Mouse (Mus musculus) limb, embryonic 11.5 days (tissue): ENCODE data around the gene Pigk. TPM values are rescaled to one million over a fixed set of nuclear protein-coding genes. Genes with fewer than 3 reads are reported as not detected.
"Not testable (repeated sequence)": the region's sequence is repeated elsewhere in the genome, so short reads cannot be mapped to it uniquely, and the experiment has no call there.

Experiments used
- ATAC-seq: fragments of 200-750 bp; cut with Nextera tagmentation; 2 replicates; pipeline ENCODE4 v1.8.0; 2017; ENCODE audit warnings: low read depth; ENCODE audit not compliant: insufficient number of reproducible peaks, low FRiP score, low TSS enrichment
- DNase-seq: peaks from one replicate; pipeline ENCODE4 v3.0.0-alpha.2; 2015; ENCODE audit warnings: low spot score
- H3K27ac ChIP-seq: fragments of 300-500 bp; sonication (generic); replicated peaks from 2 replicates; pipeline ENCODE4 v1.5.1; 2014; ENCODE audit warnings: low read depth, mild to moderate bottlenecking, low read length
- H3K27me3 ChIP-seq: fragments of 300-500 bp; sonication (generic); 2 replicates; pipeline ENCODE4 v1.6.1; 2014; ENCODE audit warnings: mild to moderate bottlenecking, low read length, mixed read lengths; ENCODE audit not compliant: control insufficient read depth, insufficient read depth
- H3K36me3 ChIP-seq: fragments of 300-500 bp; sonication (generic); 2 replicates; pipeline ENCODE4 v1.6.1; 2014; ENCODE audit warnings: mild to moderate bottlenecking, low read length, moderate library complexity, mixed read lengths; ENCODE audit not compliant: control insufficient read depth, insufficient read depth
- H3K4me1 ChIP-seq: fragments of 300-500 bp; sonication (generic); 2 replicates; pipeline ENCODE4 v1.6.1; 2014; ENCODE audit warnings: low read length, mixed read lengths; ENCODE audit not compliant: control insufficient read depth, insufficient read depth
- H3K4me2 ChIP-seq: fragments of 300-500 bp; sonication (generic); 2 replicates; pipeline ENCODE4 v1.6.1; 2014; ENCODE audit warnings: low read depth, mild to moderate bottlenecking, moderate library complexity; ENCODE audit not compliant: severe bottlenecking
- H3K4me3 ChIP-seq: fragments of 300-500 bp; sonication (generic); 2 replicates; pipeline ENCODE4 v1.5.1; 2014; ENCODE audit warnings: low read depth, low read length
- H3K9ac ChIP-seq: fragments of 300-500 bp; sonication (generic); 2 replicates; pipeline ENCODE4 v1.6.1; 2014; ENCODE audit warnings: mild to moderate bottlenecking, low read length
- H3K9me3 ChIP-seq: fragments of 300-500 bp; sonication (generic); 2 replicates; pipeline ENCODE4 v1.6.1; 2016; ENCODE audit warnings: low read length; ENCODE audit not compliant: control insufficient read depth
- WGBS: fragments of 180-500 bp; shearing (Covaris S2); extraction: QIAGEN DNeasy Blood & Tissue Kit; methylation state at CpG from one replicate; pipeline ENCODE4 v1.1.7; 2014; 5-methylcytosine and 5-hydroxymethylcytosine counted together
- polyA plus RNA-seq: library from polyadenylated mRNA; unstranded; fragments of >200 nt; fragmentation: Nextera tagmentation; extraction: Ambion mirVana; gene quantifications from 2 replicates; pipeline ENCODE4 v1.2.1, GENCODE M21; 2014

Pigk gene
- polyA plus RNA-seq, 1 experiment from 2014 or later, result 45.3 TPM

- Histone ChIP-seq H3K9ac (no peak overlapping the region), H3K9me3 (no peaks in the 10 kb centered on the region), H3K4me2 (no peak overlapping the region), H3K27me3 (no peaks in the 10 kb centered on the region), H3K36me3 (no peaks in the 10 kb centered on the region), H3K4me3 (no peak overlapping the region), H3K27ac (no peak overlapping the region), H3K4me1 (no peaks in the 10 kb centered on the region)
- DNase-seq (no peak), ATAC-seq (no peak)
- WGBS, result 91% methylated on average over 9 of the region's 9 CpGs
Measured at GRCm38 (mm10) chr3:152689105-152689504, 24.8 kb upstream of the Pigk start.

DNA sequence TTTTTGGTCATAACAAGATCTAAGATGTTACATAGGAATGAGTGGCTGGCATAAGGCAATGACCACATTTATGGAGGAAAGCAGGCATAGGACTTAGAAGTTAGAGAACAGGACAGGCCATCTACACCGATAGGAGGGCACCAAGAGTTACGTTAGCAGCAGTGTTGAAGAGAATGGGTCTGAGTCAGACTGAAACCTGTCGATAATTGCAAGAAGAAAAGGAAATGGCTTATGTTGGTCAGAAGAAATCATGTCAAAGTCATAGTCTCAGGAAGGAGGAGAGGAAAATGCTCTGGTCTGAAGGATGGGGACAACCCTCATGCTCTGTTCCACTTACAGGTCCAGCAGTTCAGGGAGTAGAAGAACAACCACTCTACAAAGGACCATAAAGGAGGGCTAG is 18.9 kb upstream of the Pigk start:
- Histone ChIP-seq H3K27me3 (no peaks in the 10 kb centered on the region), H3K4me2 (no peak overlapping the region), H3K9ac (no peak overlapping the region), H3K27ac (no peak overlapping the region), H3K9me3 (no peaks in the 10 kb centered on the region), H3K4me3 (no peak overlapping the region), H3K4me1 (no peaks in the 10 kb centered on the region), H3K36me3 (no peaks in the 10 kb centered on the region)
- no peak for DNase-seq
- 89% methylated on average over 3 of the region's 3 CpGs for WGBS
- ATAC-seq, result no peak

- no peak overlapping the region for H3K9ac ChIP-seq
- no peaks in the 10 kb centered on the region for H3K4me1 ChIP-seq
- H3K4me3 ChIP-seq, result no peak overlapping the region
- H3K9me3 ChIP-seq, result no peaks in the 10 kb centered on the region
- H3K27ac ChIP-seq, result no peak overlapping the region
- no peaks in the 10 kb centered on the region for H3K36me3 ChIP-seq
- H3K27me3 ChIP-seq, result no peaks in the 10 kb centered on the region
- no peak for ATAC-seq
- WGBS, result 90% methylated on average over 5 of the region's 5 CpGs
- no peak overlapping the region for H3K4me2 ChIP-seq
- no peak for DNase-seq
Measured at GRCm38 (mm10) chr3:152698017-152698416, 15.9 kb upstream of the Pigk start.

- DNase-seq, result no peak
- no peaks in the 10 kb centered on the region for H3K9me3 ChIP-seq
- WGBS, result 16% methylated on average over 8 of the region's 8 CpGs
- H3K27ac ChIP-seq, result no peak overlapping the region
- ATAC-seq, result no peak
- H3K4me3 ChIP-seq, result no peak overlapping the region
- no peaks in the 10 kb centered on the region for H3K27me3 ChIP-seq
- no peaks in the 10 kb centered on the region for H3K4me1 ChIP-seq
- H3K36me3 ChIP-seq, result no peaks in the 10 kb centered on the region
- no peak overlapping the region for H3K4me2 ChIP-seq
- no peak overlapping the region for H3K9ac ChIP-seq
Measured at GRCm38 (mm10) chr3:152699261-152699660, 14.6 kb upstream of the Pigk start.

- WGBS, result 93% methylated on average over 8 of the region's 8 CpGs
- not testable (repeated sequence) for DNase-seq, H3K9me3 ChIP-seq, H3K27ac ChIP-seq, H3K36me3 ChIP-seq, H3K4me3 ChIP-seq, H3K4me1 ChIP-seq, H3K9ac ChIP-seq, H3K27me3 ChIP-seq, H3K4me2 ChIP-seq
- ATAC-seq, result peak; percentile 78; the same call in 1 of the 2 replicates
Measured at GRCm38 (mm10) chr3:152701536-152701935, 12.4 kb upstream of the Pigk start.

DNA sequence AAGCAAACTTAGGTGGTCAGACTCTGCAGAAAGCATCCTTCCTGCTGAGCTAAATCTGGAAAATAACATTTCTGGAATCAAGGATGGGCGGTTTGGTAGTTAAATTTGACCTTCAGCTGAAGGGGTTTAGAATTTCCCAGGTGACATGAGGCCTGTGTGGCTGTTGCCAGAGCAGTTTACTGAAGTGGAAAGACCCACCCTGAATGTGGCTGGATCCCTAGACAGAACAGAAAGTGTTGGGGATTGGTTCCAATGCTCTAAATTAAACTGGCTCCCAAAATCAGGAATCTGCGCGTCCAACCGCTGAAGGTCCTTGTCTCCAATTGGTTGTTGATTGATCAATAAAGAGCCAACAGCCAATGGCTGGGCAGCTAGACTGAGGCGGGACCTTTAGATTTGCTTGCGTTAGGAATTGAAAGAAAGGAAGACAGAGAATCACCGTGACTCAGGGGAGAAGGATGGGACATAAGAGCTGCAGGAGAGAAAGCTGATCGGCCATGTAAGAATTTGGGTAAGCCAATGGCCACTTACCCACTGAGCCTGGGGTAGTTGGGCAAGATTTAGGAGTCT is 11.5 kb upstream of the Pigk start:
- H3K4me2 ChIP-seq, result no peak overlapping the region
- H3K27ac ChIP-seq, result no peak overlapping the region
- H3K9ac ChIP-seq, result no peak overlapping the region
- no peaks in the 10 kb centered on the region for H3K9me3 ChIP-seq
- 50% methylated on average over 8 of the region's 8 CpGs for WGBS
- H3K27me3 ChIP-seq, result no peaks in the 10 kb centered on the region
- no peaks in the 10 kb centered on the region for H3K36me3 ChIP-seq
- no peaks in the 10 kb centered on the region for H3K4me1 ChIP-seq
- DNase-seq, result no peak
- no peak overlapping the region for H3K4me3 ChIP-seq
- ATAC-seq, result no peak

DNA sequence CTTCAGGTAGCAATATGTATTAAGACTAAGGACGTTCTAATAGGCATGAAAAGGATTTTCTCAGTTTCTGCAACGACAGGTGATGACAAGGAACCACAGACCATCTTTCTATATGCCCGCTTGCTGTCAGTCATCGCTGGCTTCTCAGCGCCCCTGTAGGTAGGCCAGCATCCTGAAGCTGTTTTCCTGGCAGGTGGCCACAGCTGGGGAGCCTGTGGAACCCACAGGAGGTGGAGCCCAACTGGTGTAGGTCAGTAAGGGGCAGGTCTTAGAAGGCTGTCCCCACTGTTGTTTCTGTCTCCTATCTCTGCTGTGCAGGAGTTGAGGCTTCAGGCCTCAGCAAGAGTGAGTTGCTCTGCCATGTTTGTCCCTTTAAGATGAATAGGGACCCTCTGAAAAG is 8.1 kb upstream of the Pigk start:
- H3K4me2 ChIP-seq, result no peak overlapping the region
- WGBS, result 76% methylated on average over 5 of the region's 5 CpGs

DNA sequence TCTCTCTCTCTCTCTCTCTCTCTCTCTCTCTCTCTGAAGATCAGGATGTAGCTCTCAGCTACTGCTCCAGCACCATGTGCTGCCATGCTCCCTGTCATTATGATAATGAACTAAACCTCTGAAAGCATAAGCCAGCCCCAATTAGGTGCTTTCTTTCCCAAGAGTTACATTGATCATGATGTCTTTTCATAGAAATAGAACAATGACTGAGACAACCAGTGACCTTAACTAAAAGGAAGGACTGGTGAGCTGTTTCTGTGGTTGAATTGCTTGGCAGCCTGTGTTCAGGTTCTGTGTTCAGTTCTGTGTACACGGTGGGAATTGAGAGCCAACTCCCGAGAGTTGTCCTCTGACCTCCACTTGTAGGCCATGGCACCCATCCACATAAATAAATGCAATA is 7.0 kb upstream of the Pigk start:
- Histone ChIP-seq H3K4me2 (no peak overlapping the region), H3K36me3 (no peaks in the 10 kb centered on the region), H3K4me3 (no peak overlapping the region), H3K27ac (no peak overlapping the region), H3K27me3 (no peaks in the 10 kb centered on the region), H3K9ac (no peak overlapping the region), H3K4me1 (no peaks in the 10 kb centered on the region), H3K9me3 (no peaks in the 10 kb centered on the region)
- no peak for ATAC-seq
- WGBS, result 89% methylated on average over 2 of the region's 2 CpGs
- no peak for DNase-seq

More for the DNA sequence above, 8.1 kb upstream of the Pigk start:
- Histone ChIP-seq H3K27me3 (no peaks in the 10 kb centered on the region), H3K36me3 (no peaks in the 10 kb centered on the region), H3K9ac (no peak overlapping the region), H3K27ac (no peak overlapping the region), H3K9me3 (no peaks in the 10 kb centered on the region), H3K4me3 (no peak overlapping the region), H3K4me1 (no peaks in the 10 kb centered on the region)
- ATAC-seq (no peak), DNase-seq (no peak)

DNA sequence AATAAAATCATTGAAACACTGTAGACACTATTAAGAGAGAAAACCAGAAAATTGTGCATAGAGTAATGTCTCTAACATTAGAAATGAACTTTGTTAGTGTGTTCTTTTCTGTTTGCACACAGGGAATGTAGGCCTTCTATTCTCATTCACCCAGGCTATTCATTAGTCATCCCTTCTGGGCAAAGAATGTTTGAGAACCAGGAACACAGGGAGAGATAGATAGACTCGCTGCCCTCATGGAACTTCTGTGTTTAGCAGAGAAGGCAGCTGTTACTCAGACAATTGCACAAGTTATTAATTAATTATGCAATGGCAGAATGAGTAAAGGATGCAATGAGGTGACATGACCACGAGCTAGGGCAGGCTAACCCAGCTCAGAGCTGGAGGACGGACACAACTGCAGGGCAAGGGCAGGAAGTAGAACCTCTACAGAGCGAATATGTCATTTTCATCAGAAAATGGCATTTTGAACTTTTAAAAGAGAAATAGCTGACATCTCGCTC is 6.5 kb upstream of the Pigk start:
- no peaks in the 10 kb centered on the region for H3K4me1 ChIP-seq
- H3K4me2 ChIP-seq, result no peak overlapping the region
- no peak overlapping the region for H3K4me3 ChIP-seq
- no peaks in the 10 kb centered on the region for H3K9me3 ChIP-seq
- no peak for ATAC-seq
- no peaks in the 10 kb centered on the region for H3K27me3 ChIP-seq
- no peaks in the 10 kb centered on the region for H3K36me3 ChIP-seq
- no peak for DNase-seq
- H3K9ac ChIP-seq, result no peak overlapping the region
- no peak overlapping the region for H3K27ac ChIP-seq
- 91% methylated on average over 5 of the region's 5 CpGs for WGBS
